Mouse (Mus musculus) CH12.LX (cell line): ENCODE measurements around the gene Dnajc11. TPM values are rescaled to one million over a fixed set of nuclear protein-coding genes. Genes with fewer than 3 reads are reported as not detected.

ENCODE experiments used
- DNase-seq: peaks from one replicate; pipeline ENCODE4 v3.0.0-alpha.2; 2013; ENCODE audit errors: extremely low read depth
- H3K27ac ChIP-seq: 2 replicates; pipeline ENCODE4 v1.5.1; 2012; ENCODE audit warnings: low read depth, mild to moderate bottlenecking, control low read depth, moderate library complexity; ENCODE audit not compliant: insufficient read depth
- H3K27me3 ChIP-seq: replicated peaks from 2 replicates; pipeline ENCODE3; 2012; ENCODE audit warnings: inconsistent platforms
- H3K36me3 ChIP-seq, 2 experiments: replicated peaks in 1 of 2; 2 replicates each; pipeline versions ENCODE3 to v1.6.1; 2012; ENCODE audit warnings: inconsistent platforms in 1 of 2, low read length in 1 of 2, mild to moderate bottlenecking in 1 of 2, mixed read lengths in 1 of 2, moderate library complexity in 1 of 2; ENCODE audit not compliant: control insufficient read depth in 1 of 2, insufficient read depth in 1 of 2
- H3K4me1 ChIP-seq, 2 experiments: 2 replicates each; pipeline ENCODE4 v1.6.1; 2012; ENCODE audit warnings: inconsistent platforms in 1 of 2, moderate library complexity in 1 of 2; ENCODE audit not compliant: insufficient read depth in 2 of 2, control insufficient read depth in 1 of 2
- H3K4me2 ChIP-seq: 2 replicates; pipeline ENCODE4 v1.6.1; 2012; ENCODE audit warnings: low read depth, mild to moderate bottlenecking, control low read depth; ENCODE audit not compliant: poor library complexity, insufficient read depth, severe bottlenecking
- H3K4me3 ChIP-seq, 3 experiments: fragments of 150-350 bp in 1 of 3; sonication (generic) in 1 of 3; replicated peaks in 1 of 3; 2 replicates each; pipeline versions ENCODE3 to v1.5.1; 2011 to 2012; ENCODE audit warnings: low read depth in 2 of 3, low read length in 2 of 3, mild to moderate bottlenecking in 2 of 3, moderate library complexity in 2 of 3, control low read depth in 1 of 3, improper control_type of control experiment in 1 of 3, inconsistent platforms in 1 of 3, mixed read lengths in 1 of 3; ENCODE audit not compliant: poor library complexity in 1 of 3
- H3K79me2 ChIP-seq: replicated peaks from 2 replicates; pipeline ENCODE4 v1.6.1; 2012; ENCODE audit warnings: mild to moderate bottlenecking, moderate library complexity; ENCODE audit not compliant: control insufficient read depth, poor library complexity, insufficient read depth, severe bottlenecking; ENCODE audit errors: extremely low read depth
- H3K9ac ChIP-seq: 2 replicates; pipeline ENCODE4 v1.6.1; 2012; ENCODE audit warnings: low read depth, mild to moderate bottlenecking, control low read depth, moderate library complexity; ENCODE audit not compliant: insufficient read depth
- H3K9me3 ChIP-seq: replicated peaks from 2 replicates; pipeline ENCODE3; 2012; ENCODE audit warnings: low read length, inconsistent platforms, mixed read lengths
- CHD2 ChIP-seq: IDR thresholded peaks from 2 replicates; pipeline ENCODE4 v1.6.1; 2011; ENCODE audit warnings: low read length, improper control_type of control experiment
- CTCF ChIP-seq, 2 experiments: IDR thresholded peaks in 1 of 2; conservative IDR thresholded peaks in 1 of 2; 2 replicates each; pipeline ENCODE4 v1.5.1; 2011 to 2012; ENCODE audit warnings: low read depth in 2 of 2, low read length in 2 of 2, improper control_type of control experiment in 1 of 2, inconsistent platforms in 1 of 2, mild to moderate bottlenecking in 1 of 2, moderate library complexity in 1 of 2
- E2F4 ChIP-seq: IDR thresholded peaks from 2 replicates; pipeline ENCODE4 v1.6.1; 2011; ENCODE audit warnings: low read depth, low read length, improper control_type of control experiment; ENCODE audit not compliant: insufficient replicate concordance
- ELF1 ChIP-seq: IDR thresholded peaks from 2 replicates; pipeline ENCODE4 v1.6.1; 2014; ENCODE audit warnings: low read depth, mild to moderate bottlenecking, inconsistent platforms, low read length, improper control_type of control experiment
- ETS1 ChIP-seq: conservative IDR thresholded peaks from 2 replicates; pipeline ENCODE4 v1.6.1; 2012; ENCODE audit warnings: low read depth, mild to moderate bottlenecking, inconsistent platforms, low read length, improper control_type of control experiment, moderate library complexity
- GABPA ChIP-seq: IDR thresholded peaks from 2 replicates; pipeline ENCODE4 v1.6.1; 2012; ENCODE audit warnings: low read depth, low read length, improper control_type of control experiment, inconsistent platforms; ENCODE audit not compliant: insufficient replicate concordance
- IRF4 ChIP-seq: IDR thresholded peaks from 2 replicates; pipeline ENCODE4 v1.6.1; 2014; ENCODE audit warnings: low read depth, mild to moderate bottlenecking, inconsistent platforms, low read length, improper control_type of control experiment
- MAFK ChIP-seq: IDR thresholded peaks from 2 replicates; pipeline ENCODE4 v1.6.1; 2011; ENCODE audit warnings: low read length, improper control_type of control experiment; ENCODE audit not compliant: insufficient replicate concordance
- MAX ChIP-seq: IDR thresholded peaks from 2 replicates; pipeline ENCODE4 v1.6.1; 2011; ENCODE audit warnings: low read length, improper control_type of control experiment
- MAZ ChIP-seq: IDR thresholded peaks from 2 replicates; pipeline ENCODE4 v1.6.1; 2012; ENCODE audit warnings: low read depth, mild to moderate bottlenecking, inconsistent platforms, low read length, improper control_type of control experiment, moderate library complexity
- MEF2A ChIP-seq: IDR thresholded peaks from 2 replicates; pipeline ENCODE4 v1.6.1; 2014; ENCODE audit warnings: low read depth, mild to moderate bottlenecking, inconsistent platforms, low read length, improper control_type of control experiment, borderline replicate concordance
- MYC ChIP-seq: IDR thresholded peaks from 2 replicates; pipeline ENCODE4 v1.6.1; 2011; ENCODE audit warnings: low read depth, mild to moderate bottlenecking, improper control_type of control experiment, low read length
- NRF1 ChIP-seq: IDR thresholded peaks from 2 replicates; pipeline ENCODE4 v1.6.1; 2014; ENCODE audit warnings: low read depth, mild to moderate bottlenecking, inconsistent platforms, low read length, improper control_type of control experiment, moderate library complexity
- PAX5 ChIP-seq: IDR thresholded peaks from 2 replicates; pipeline ENCODE4 v1.6.1; 2012; ENCODE audit warnings: low read length, inconsistent platforms, mixed read lengths
- POLR2A ChIP-seq: IDR thresholded peaks from 2 replicates; pipeline ENCODE4 v1.6.1; 2011; ENCODE audit warnings: low read depth, mild to moderate bottlenecking, improper control_type of control experiment, low read length
- POLR2AphosphoS2 ChIP-seq: IDR thresholded peaks from 2 replicates; pipeline ENCODE4 v1.6.1; 2011; ENCODE audit warnings: low read depth, low read length, improper control_type of control experiment
- RAD21 ChIP-seq: IDR thresholded peaks from 2 replicates; pipeline ENCODE4 v1.6.1; 2011; ENCODE audit warnings: low read depth, mild to moderate bottlenecking, low read length, improper control_type of control experiment, moderate library complexity
- USF1 ChIP-seq: IDR thresholded peaks from 2 replicates; pipeline ENCODE4 v1.6.1; 2014; ENCODE audit warnings: low read depth, mild to moderate bottlenecking, inconsistent platforms, low read length, improper control_type of control experiment
- ZKSCAN1 ChIP-seq: IDR thresholded peaks from 2 replicates; pipeline ENCODE4 v1.6.1; 2012; ENCODE audit warnings: low read depth, inconsistent platforms, low read length, improper control_type of control experiment, borderline replicate concordance
- dilution Hi-C: fragments of 300-500 bp; cut with MboI; formaldehyde crosslinking; loops from 2 replicates; pipeline ENCODE4 v1.14.3; 2020; ENCODE audit warnings: low sequenced_read_pairs; ENCODE audit not compliant: extremely low pct_unique_long_range_greater_than_20kb, extremely low pct_ligation_motif_present
- in situ Hi-C: fragments of 300-500 bp; cut with MboI; formaldehyde crosslinking; loops from 3 replicates; pipeline ENCODE4 v1.14.3; 2019; ENCODE audit warnings: low sequenced_read_pairs, low pct_ligation_motif_present, low pct_unique_long_range_greater_than_20kb, mixed read lengths
- polyA plus RNA-seq: library from polyadenylated mRNA; unstranded; fragments of >175 nt; gene quantifications from 2 replicates; pipeline ENCODE4 v1.2.1, GENCODE M21; 2012; ENCODE audit warnings: low read depth; ENCODE audit not compliant: insufficient read length
- total RNA-seq, 2 experiments: library from RNA; depleted of rRNA; stranded (reverse); fragments of 300-350 nt in 1 of 2; fragments of >200 nt in 1 of 2; gene quantifications; 2 replicates each; pipeline ENCODE4 v1.2.3; 2012 to 2014

The Dnajc11 gene
- total and polyA plus RNA-seq, 3 experiments: 63.5 to 102 (median 75.6) TPM

DNA sequence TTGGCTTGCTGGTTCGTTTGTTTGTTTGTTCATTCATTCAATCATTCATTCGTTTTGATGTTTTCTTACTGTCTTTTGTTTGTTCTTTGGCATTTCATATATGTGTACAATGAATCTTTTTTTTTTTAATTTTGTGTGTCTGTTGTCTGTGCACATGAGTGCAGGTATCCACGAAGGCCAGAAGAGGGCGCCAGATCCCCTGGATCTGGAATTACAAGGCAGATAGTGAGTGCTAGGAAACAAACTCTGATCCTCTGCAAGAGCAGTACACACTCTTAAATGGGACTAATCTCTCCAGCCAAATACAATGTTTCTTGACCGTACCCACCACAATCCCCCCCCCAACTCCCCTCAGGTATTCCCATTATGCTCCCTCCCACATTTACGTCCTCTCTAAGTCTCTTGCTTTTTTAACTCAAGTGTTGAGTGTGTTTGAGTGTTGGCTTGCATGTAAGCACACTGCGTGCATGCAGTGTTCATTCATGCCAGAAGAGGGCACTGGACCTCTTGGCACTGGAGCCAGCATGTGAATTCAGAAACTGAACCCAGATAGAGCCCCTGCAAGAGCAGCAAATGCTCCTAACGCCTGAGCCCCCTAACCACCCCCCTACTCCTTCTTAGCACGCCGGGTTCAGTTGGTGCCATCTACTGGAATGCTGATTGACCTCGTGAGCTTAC lies 33.6 kb upstream of the Dnajc11 start:
- Histone ChIP-seq H3K79me2 (no peaks in the 10 kb centered on the region), H3K9me3 (peaks cover 8% of the 10 kb centered on the region), H3K36me3 (no peaks in the 10 kb centered on the region), H3K9ac (no peak overlapping the region), H3K4me2 (no peak overlapping the region), H3K27ac (no peak overlapping the region), H3K4me3 (no peak overlapping the region)
- in situ Hi-C loops: loop anchor here (25.0 kb wide), 2 partner anchors 113 to 738 kb away; no protein-coding TSS in a partner anchor
- no peak for DNase-seq
- TF ChIP-seq GABPA (no peak), ZKSCAN1 (0 out of 2 replicates have a peak, but pooled peaks have one; percentile 13), IRF4 (no peak), CTCF (conservative IDR thresholded peaks at IDR 0.05 in 1 of 2, IDR thresholded peaks at IDR 0.05 in 1 of 2; ENCODE audit: low read depth in 2 of 2, low read length in 2 of 2) (peak in 1 of 2 experiments; percentile 14; a peak in 1 of 4 replicates)
- TF ChIP-seq, all 38 proteins: peak for 2
- Histone ChIP-seq H3K4me1 (no peaks in the 10 kb centered on the region), H3K27me3 (peaks cover 22% of the 10 kb centered on the region)
- dilution Hi-C loops: no loop called here

DNA sequence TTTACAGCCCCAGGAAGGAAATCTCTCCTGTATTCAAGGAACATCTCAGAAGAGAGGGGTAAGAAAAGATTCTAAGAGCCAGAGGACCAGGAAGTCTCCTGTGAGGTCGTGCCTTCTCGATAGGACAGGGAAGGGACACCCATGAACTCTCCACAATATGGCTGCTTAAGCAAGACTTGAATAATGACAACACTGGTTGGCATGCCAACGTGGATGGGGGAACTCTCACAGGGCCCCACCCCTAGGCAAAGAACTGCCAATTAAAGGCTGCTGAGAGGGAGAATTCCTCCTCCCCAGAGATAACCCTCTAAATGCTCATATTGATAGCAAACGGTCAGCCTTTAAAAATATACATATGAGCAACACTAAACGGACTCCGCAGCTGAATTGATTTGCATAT lies 32.8 kb upstream of the Dnajc11 start:
- H3K27me3 ChIP-seq: peaks cover 27% of the 10 kb centered on the region
- H3K4me1 ChIP-seq: no peaks in the 10 kb centered on the region
- H3K36me3 ChIP-seq: no peaks in the 10 kb centered on the region
- no peak for DNase-seq
- H3K4me3 ChIP-seq: no peak overlapping the region
- H3K27ac ChIP-seq: no peak overlapping the region
- dilution Hi-C loops: no loop called here
- in situ Hi-C loops: no loop called here
- TF ChIP-seq CHD2 (no peak), CTCF (conservative IDR thresholded peaks at IDR 0.05 in 1 of 2, IDR thresholded peaks at IDR 0.05 in 1 of 2; ENCODE audit: low read depth in 2 of 2, low read length in 2 of 2) (no peak), PAX5 (no peak), ETS1 (no peak), POLR2AphosphoS2 (no peak), MAX (no peak), POLR2A (no peak), MAFK (no peak), NRF1 (no peak), USF1 (no peak), MAZ (no peak)
- no peak overlapping the region for H3K4me2 ChIP-seq
- no peak overlapping the region for H3K9ac ChIP-seq
- peaks cover 8% of the 10 kb centered on the region for H3K9me3 ChIP-seq
- no peaks in the 10 kb centered on the region for H3K79me2 ChIP-seq

DNA sequence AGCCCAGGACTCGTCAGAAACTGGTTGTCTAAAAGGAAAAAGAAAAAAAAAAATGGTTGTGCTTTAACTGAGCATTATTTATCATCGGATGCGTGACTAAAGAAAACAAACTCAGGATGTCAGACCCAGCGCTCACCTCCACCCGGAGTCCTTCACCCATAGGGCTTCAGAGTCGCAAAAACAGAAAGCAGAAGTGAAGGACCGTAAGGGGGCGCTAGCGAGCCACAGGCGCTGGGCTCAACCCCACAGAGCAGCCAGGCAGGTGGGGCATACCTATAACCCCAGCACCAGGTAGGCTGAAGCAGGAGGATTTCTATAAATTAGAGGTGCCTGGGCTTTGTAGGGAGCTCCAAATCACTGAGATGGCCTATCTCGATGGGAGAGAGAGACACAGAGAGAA lies 32.1 kb upstream of the Dnajc11 start:
- Histone ChIP-seq H3K79me2 (no peaks in the 10 kb centered on the region), H3K4me3 (no peak overlapping the region), H3K36me3 (no peaks in the 10 kb centered on the region), H3K9ac (no peak overlapping the region), H3K4me1 (no peaks in the 10 kb centered on the region), H3K9me3 (peaks cover 8% of the 10 kb centered on the region), H3K27me3 (peaks cover 29% of the 10 kb centered on the region), H3K27ac (no peak overlapping the region), H3K4me2 (no peak overlapping the region)
- DNase-seq: peak; percentile 14
- no peak for TF ChIP-seq MYC
- TF ChIP-seq GABPA: no peak
- no peak for TF ChIP-seq MEF2A
- peak; percentile 13 for TF ChIP-seq RAD21
- TF ChIP-seq E2F4: no peak
- TF ChIP-seq CTCF (conservative IDR thresholded peaks at IDR 0.05 in 1 of 2, IDR thresholded peaks at IDR 0.05 in 1 of 2; ENCODE audit: low read depth in 2 of 2, low read length in 2 of 2): peak in 1 of 2 experiments; percentile 68; a peak in 3 of 4 replicates
- TF ChIP-seq ELF1: no peak
- in situ Hi-C loops: no loop called here
- dilution Hi-C loops: no loop called here
